Mouse (Mus musculus): ENCODE measurements around the gene Sema3a. TPM values are rescaled to one million over a fixed set of nuclear protein-coding genes. Genes with fewer than 3 reads are reported as not detected.

Sema3a gene
- total RNA-seq (2015; ENCODE audit: low replicate concordance) (not detected in 2 replicates), total RNA-seq (2017; ENCODE audit: low replicate concordance) (not detected in 2 replicates)

GRCm38 (mm10) chr5:13125241-13125692 lies at the start of gene Sema3a:
Gene Sema3a, plus strand, starts transcription at chr5:13125414.
- ATAC-seq (replicated peaks; ENCODE audit: low FRiP score, poor library complexity, severe bottlenecking): no peak

DNA sequence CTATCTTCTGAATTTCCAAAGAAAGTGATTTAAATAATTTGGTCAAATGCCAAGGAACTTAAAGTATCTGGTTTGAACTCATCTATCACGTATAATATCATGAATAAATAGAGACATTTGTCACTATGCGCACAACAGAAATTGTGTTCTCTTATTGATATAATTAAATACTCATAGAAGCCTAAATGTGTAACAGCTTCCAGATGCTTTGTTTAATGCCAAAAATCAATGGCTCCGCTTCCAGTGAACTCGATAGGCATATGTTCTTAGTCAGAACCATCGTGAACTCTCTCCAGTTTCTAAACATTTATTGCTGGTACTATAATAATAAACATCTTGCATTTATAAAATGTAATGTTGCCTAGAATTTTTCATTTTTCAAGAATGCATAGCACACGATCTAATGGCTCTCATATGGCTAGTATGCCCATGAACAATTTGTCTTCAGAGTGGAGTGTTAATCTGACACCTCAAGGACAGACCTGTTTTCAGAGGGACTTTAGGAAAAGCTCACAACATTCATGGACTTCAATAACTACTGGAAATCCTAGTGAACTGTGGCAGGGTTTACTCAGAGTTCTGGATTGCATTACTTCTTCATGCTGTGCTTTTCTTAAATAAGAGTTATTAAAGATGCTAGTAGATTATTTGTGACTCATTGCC lies 40.3 kb upstream of the Sema3a start:
- ATAC-seq (replicated peaks; ENCODE audit: low FRiP score, poor library complexity, severe bottlenecking): no peak

DNA sequence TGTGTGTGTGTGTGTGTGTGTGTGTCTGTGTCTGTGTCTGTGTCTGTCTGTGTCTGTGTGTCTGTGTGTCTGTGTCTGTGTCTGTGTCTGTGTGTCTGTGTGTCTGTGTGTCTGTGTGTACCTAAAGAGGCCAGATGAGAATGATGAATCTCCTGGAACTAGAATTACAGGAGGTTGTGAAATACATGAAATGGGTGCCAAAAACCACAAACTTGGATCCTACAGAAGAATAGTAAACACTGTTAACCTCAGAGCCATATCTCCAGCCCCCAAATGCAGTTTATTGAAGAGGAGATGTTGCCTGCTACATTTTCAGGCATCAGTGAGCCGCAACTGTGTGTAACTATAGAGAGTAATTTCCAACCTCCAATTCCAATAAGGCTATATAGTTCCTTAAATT lies 34.8 kb upstream of the Sema3a start:
- no peak for ATAC-seq (replicated peaks; ENCODE audit: low FRiP score, poor library complexity, severe bottlenecking)

DNA sequence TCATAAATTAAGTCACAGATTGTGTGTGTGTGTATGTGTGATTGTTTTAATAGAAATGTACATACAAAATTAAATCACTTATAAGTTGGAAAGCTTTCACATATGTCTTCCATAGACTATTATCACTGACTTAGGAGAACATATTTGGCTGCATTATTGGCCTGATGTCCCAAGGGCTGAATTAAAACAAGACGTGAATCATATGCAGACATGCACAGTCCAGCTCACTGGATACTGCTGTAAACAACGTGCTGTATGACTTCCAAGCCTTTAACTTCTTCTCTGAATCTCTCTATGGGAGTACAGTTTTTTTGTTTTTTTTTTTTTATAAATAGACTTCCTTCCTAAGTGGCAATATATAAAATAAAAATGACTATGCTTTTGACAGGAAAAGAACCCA lies 15.7 kb upstream of the Sema3a start:
- no peak for ATAC-seq (replicated peaks; ENCODE audit: low FRiP score, poor library complexity, severe bottlenecking)

GRCm38 (mm10) chr5:13117236-13117635 lies 8.0 kb upstream of the Sema3a start:
- no peak for ATAC-seq (replicated peaks; ENCODE audit: low FRiP score, poor library complexity, severe bottlenecking)

DNA sequence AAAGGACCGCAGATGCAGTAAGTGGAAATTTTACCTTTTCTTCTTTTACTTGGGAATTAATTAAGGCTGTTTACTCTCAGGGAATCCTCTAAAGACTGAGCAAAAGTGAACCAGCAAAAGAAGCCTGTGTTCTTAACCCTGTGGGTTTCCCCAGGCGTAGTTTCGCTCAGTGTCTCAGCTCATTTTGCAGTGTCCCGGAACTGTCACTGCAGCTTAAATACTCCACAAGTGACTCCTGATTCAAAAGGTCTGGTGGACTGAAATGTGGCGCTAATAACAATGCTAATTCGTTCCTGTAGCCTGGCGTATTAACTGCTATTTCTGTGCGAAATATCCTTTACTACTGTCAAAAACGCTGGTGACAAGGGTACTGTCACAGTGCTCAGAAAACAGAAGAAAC lies 543 bp downstream of the Sema3a start:
- ATAC-seq (replicated peaks; ENCODE audit: low FRiP score, poor library complexity, severe bottlenecking): no peak

- no peak for ATAC-seq (replicated peaks; ENCODE audit: low FRiP score, poor library complexity, severe bottlenecking)
Measured at GRCm38 (mm10) chr5:13126196-13126595, 982 bp downstream of the Sema3a start.

GRCm38 (mm10) chr5:13127121-13127520 lies 1.9 kb downstream of the Sema3a start:
- no peak for ATAC-seq (replicated peaks; ENCODE audit: low FRiP score, poor library complexity, severe bottlenecking)

DNA sequence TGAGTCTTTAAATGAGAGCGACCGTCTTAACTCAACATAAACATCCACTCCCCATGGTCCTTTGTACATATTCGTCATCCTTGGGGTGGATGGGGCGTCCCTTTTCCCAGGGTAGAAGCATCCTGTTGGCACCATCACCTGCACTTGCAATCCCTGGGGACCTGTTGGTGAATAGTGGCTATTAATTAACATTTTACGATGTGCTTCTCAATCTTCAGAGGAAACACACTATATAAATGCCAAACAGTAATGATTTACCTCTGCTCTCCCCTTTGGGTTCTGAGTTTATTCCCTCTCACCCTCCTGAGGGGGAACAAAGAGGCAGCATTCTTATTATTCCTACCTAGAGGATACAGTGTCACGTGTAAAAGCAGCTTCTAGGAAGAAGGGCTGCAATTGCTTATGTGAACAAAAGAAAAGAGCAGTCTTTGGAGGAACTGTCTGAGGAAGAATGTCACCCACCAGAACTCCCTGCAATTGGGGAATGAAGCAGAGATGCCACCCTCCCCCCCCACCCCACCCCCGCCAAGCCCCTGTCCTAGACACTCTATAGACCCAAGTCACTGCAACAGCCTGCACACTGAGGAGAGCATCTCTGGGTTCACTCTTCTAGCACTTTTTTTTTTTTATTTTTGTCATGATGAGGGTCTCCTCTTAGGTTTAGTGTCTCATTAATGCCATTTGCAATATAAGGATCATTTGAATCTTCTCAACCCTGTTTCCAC lies 19.7 kb downstream of the Sema3a start:
- ATAC-seq (replicated peaks; ENCODE audit: low FRiP score, poor library complexity, severe bottlenecking): no peak

GRCm38 (mm10) chr5:13149909-13150308 lies 24.7 kb downstream of the Sema3a start:
- ATAC-seq (replicated peaks; ENCODE audit: low FRiP score, poor library complexity, severe bottlenecking): no peak

GRCm38 (mm10) chr5:13151002-13151401 lies 25.8 kb downstream of the Sema3a start:
- no peak for ATAC-seq (replicated peaks; ENCODE audit: low FRiP score, poor library complexity, severe bottlenecking)

DNA sequence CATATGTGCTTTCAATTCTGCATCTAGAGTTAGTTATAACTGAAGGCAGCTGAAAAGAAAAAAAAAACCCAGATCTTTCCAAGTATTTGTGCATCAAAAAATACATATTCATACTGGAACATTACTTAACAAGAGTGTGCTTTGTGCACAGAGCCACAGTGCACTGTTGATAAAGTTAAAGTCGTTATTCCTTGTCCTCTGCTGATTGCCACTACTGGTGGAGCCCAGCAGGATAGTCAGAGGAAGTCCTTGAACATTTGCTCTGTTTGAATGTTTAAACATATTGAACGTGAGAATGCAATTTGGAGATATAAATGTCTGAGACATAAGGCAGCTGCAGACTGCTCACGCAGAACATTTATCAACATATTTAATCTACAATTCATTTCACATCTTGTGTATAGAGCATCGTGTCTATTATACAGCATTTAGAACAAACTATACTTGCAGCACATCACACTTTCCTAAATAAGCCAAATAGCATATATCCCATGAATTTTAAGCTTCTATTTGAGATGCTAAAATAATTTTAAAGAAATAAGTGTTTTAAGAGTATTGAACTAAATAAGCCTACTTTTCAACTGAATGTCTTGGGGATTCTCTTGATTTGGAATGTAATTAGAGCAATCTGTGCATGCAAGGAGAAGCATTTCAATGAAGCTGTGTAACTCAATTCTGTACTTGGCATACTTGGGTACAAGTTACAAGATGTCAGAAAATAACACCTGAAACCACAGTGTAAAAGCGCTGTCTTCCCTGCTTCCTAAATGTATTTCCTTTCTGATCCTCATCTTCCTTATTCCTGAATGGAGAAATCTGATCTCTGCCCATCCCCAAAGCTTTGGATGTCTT lies 32.8 kb downstream of the Sema3a start:
- ATAC-seq (replicated peaks; ENCODE audit: low FRiP score, poor library complexity, severe bottlenecking): no peak

- ATAC-seq (replicated peaks; ENCODE audit: low FRiP score, poor library complexity, severe bottlenecking): no peak
Measured at GRCm38 (mm10) chr5:13182186-13182585, 57.0 kb downstream of the Sema3a start.

DNA sequence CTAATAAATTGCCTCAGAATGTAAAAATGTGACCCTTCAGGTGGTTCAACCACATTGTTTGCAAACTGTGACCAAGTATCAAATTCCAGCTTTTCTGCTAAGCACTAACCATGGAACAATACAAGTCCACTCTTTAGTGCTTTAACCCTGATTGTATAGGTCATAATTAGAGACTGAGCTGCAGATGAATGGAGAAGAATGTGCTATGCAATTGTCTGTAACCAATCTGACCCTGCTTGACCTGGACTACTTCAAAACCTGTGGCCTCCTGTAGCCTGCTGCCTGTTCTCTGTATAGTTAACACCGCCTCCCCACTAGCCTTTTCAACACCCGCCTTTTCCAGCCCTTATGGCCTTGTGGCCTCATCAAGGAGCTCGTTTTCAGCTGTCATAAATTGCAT lies 72.7 kb downstream of the Sema3a start:
- ATAC-seq (replicated peaks; ENCODE audit: low FRiP score, poor library complexity, severe bottlenecking): no peak

DNA sequence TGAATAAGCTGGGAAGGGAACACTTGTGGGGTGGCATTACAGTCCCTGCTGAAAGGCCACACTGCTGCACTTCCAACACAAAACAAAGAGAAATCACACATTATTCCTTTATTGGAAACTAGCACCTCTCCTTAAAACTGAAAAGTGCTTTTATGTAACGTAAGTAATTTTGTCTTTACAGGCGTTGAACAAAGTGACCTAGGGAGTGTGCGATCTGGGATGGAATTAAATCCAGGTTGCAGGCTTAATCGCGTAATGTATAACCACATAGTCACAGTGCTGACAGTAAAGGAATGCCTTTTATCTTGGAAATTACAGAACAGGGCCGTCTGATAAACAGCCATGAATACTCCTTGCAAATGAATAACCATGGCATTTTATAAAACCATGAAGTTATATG lies 74.5 kb downstream of the Sema3a start:
- no peak for ATAC-seq (replicated peaks; ENCODE audit: low FRiP score, poor library complexity, severe bottlenecking)

DNA sequence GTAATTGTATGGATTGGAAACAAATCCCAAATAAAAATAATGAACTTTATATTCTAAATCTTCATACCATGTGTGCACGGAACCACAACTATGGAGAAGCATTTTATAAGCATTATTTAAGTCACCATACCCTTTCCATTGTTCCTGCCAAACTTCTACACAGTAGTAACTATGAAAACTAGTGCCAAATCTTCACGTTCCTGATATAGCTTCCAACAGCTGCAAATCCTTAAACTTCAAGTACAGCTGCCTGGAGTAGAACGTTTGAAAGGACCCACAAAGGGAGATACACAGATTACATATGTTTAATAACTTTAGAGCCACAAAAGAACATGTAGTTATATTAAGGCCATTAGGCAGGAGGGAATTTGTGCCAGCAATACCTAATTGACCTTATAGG lies 130.1 kb downstream of the Sema3a start:
- no peak for ATAC-seq (replicated peaks; ENCODE audit: low FRiP score, poor library complexity, severe bottlenecking)

DNA sequence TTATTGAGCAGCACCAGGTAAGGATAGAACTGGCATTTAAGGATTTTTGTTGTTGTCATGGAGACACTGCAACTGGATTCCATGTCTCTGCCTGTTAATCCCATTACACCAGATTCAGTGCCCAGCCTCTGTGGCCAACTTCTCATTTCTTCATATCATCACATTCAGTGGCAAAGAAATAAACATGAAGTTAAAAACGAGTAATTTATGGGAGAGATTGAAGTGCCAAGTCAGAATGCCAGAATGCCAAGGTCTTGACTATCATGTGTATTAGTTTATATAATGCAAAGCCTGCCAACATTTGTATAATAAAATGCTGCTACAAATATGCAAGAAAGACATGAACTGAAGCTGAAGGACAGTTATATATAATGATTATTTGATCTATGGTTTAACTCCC lies 131.1 kb downstream of the Sema3a start:
- no peak for ATAC-seq (replicated peaks; ENCODE audit: low FRiP score, poor library complexity, severe bottlenecking)

- ATAC-seq (replicated peaks; ENCODE audit: low FRiP score, poor library complexity, severe bottlenecking): no peak
Measured at GRCm38 (mm10) chr5:13263087-13263486, 137.9 kb downstream of the Sema3a start.

DNA sequence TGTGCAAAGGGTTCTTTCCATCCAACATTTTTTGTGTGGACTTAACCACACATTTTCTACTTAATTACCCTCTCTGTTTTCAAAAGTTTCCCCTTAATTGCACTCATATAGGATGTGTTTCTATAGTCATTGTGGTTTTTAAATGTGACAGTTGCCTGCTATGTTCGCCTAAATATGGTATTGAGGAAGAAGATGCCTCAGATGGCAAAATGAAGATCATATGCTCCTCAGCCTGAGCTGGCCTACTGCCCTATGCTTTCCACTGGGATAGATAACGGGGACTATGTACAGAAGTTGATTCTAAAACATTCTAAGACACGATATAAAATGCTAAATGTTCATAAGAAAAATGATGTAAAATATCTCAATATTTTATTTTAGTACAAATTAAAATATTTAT lies 138.3 kb downstream of the Sema3a start:
- ATAC-seq (replicated peaks; ENCODE audit: low FRiP score, poor library complexity, severe bottlenecking): no peak

- no peak for ATAC-seq (replicated peaks; ENCODE audit: low FRiP score, poor library complexity, severe bottlenecking)
Measured at GRCm38 (mm10) chr5:13312667-13313066, 187.5 kb downstream of the Sema3a start.

DNA sequence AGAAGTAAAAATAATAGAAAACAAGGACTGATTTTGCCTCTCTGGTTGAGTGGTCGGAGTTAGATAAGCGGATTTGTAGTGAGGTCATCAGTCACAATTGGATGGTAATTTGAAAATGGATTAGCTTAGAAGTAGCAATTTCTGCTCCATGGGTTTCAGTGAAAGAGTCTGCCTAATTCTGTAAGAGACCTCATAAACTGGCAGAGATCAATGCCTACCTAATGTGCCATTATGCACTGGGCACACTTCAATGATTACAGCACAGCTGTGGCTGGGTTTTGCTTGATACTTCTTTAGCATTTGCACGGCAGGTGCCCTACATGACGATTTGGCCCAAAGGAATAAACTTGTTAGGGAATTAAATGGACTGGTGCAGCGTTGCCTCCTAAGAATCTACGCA lies 188.8 kb downstream of the Sema3a start:
- ATAC-seq (replicated peaks; ENCODE audit: low FRiP score, poor library complexity, severe bottlenecking): no peak

Measured in erythroid progenitor cell, adult 5-6 weeks (primary cell).